Mouse (Mus musculus) bone marrow, adult 2 months (tissue): ENCODE results near the gene Odf3l1.

Experiments used
- CTCF ChIP-seq: fragments of 200-500 bp; IDR thresholded peaks from 2 replicates; pipeline ENCODE4 v1.5.1; 2011; ENCODE audit warnings: low read length, control low read depth; ENCODE audit not compliant: control insufficient read depth, insufficient read depth
- POLR2A ChIP-seq: fragments of 200-500 bp; IDR thresholded peaks from 2 replicates; pipeline ENCODE4 v1.6.1; 2011; ENCODE audit warnings: low read depth, mild to moderate bottlenecking, control low read depth, low read length, borderline replicate concordance; ENCODE audit not compliant: control insufficient read depth

GRCm38 (mm10) chr9:56882283-56882682 is 17.8 kb upstream of the Odf3l1 start:
- TF ChIP-seq CTCF (no peak), POLR2A (no peak)
